Mouse (Mus musculus) neural tube, embryonic 15.5 days (tissue): ENCODE measurements at regions not wholly inside any gene's neighbourhood (a gene's known extent, or its start where the extent isn't known, plus 50 kb on each side); places are given as distances from the start of the nearest gene placed in this dataset.
"Not testable (repeated sequence)": the region's sequence is repeated elsewhere in the genome, so short reads cannot be mapped to it uniquely, and the experiment has no call there.

Experiments
- ATAC-seq: fragments of 200-750 bp; cut with Nextera tagmentation; 2 replicates; pipeline ENCODE4 v1.8.0; 2017; ENCODE audit warnings: mild to moderate bottlenecking, moderate TSS enrichment, moderate library complexity; ENCODE audit not compliant: low FRiP score
- H3K27ac ChIP-seq: fragments of 300-500 bp; sonication (generic); replicated peaks from 2 replicates; pipeline ENCODE4 v1.5.1; 2015; ENCODE audit warnings: mild to moderate bottlenecking, inconsistent platforms
- H3K27me3 ChIP-seq: fragments of 300-500 bp; sonication (generic); replicated peaks from 2 replicates; pipeline ENCODE4 v1.6.1; 2015; ENCODE audit warnings: inconsistent platforms
- H3K36me3 ChIP-seq: fragments of 300-500 bp; sonication (generic); 2 replicates; pipeline ENCODE4 v1.6.1; 2015; ENCODE audit warnings: inconsistent platforms
- H3K4me1 ChIP-seq: fragments of 300-500 bp; sonication (generic); 2 replicates; pipeline ENCODE4 v1.6.1; 2015; ENCODE audit warnings: inconsistent platforms
- H3K4me2 ChIP-seq: fragments of 300-500 bp; sonication (generic); 2 replicates; pipeline ENCODE4 v1.6.1; 2015; ENCODE audit warnings: inconsistent platforms, mild to moderate bottlenecking, moderate library complexity
- H3K4me3 ChIP-seq: fragments of 300-500 bp; sonication (generic); replicated peaks from 2 replicates; pipeline ENCODE4 v1.5.1; 2015; ENCODE audit warnings: mild to moderate bottlenecking, inconsistent platforms
- H3K9ac ChIP-seq: fragments of 300-500 bp; sonication (generic); replicated peaks from 2 replicates; pipeline ENCODE4 v1.6.1; 2015; ENCODE audit warnings: mild to moderate bottlenecking, inconsistent platforms
- H3K9me3 ChIP-seq: fragments of 300-500 bp; sonication (generic); replicated peaks from 2 replicates; pipeline ENCODE4 v1.6.1; 2016; ENCODE audit warnings: inconsistent platforms
- WGBS: fragments of 180-500 bp; shearing (Covaris S2); methylation state at CpG from one replicate; pipeline ENCODE4 v1.1.7; 2015; ENCODE audit warnings: mixed read lengths; 5-methylcytosine and 5-hydroxymethylcytosine counted together

GRCm38 (mm10) chr8:103710871-103711270 lies 390.6 kb upstream of the Cdh5 start:
- not testable (repeated sequence) for H3K27ac ChIP-seq, H3K4me1 ChIP-seq, H3K4me2 ChIP-seq, ATAC-seq, H3K27me3 ChIP-seq, H3K36me3 ChIP-seq, H3K4me3 ChIP-seq, H3K9ac ChIP-seq, H3K9me3 ChIP-seq
- 73% methylated on average over 7 of the region's 7 CpGs for WGBS

GRCm38 (mm10) chr8:103717723-103718122 lies 383.7 kb upstream of the Cdh5 start:
- H3K27ac ChIP-seq: no peak overlapping the region
- H3K9me3 ChIP-seq: no peaks in the 10 kb centered on the region
- no peak overlapping the region for H3K9ac ChIP-seq
- H3K4me2 ChIP-seq: no peak overlapping the region
- no peaks in the 10 kb centered on the region for H3K27me3 ChIP-seq
- no peak overlapping the region for H3K4me3 ChIP-seq
- no peaks in the 10 kb centered on the region for H3K36me3 ChIP-seq
- H3K4me1 ChIP-seq: no peaks in the 10 kb centered on the region
- WGBS: 83% methylated on average over 4 of the region's 4 CpGs
- ATAC-seq: no peak

- Histone ChIP-seq H3K27me3 (no peaks in the 10 kb centered on the region), H3K4me3 (no peak overlapping the region), H3K36me3 (no peaks in the 10 kb centered on the region), H3K27ac (no peak overlapping the region), H3K4me2 (no peak overlapping the region), H3K9me3 (no peaks in the 10 kb centered on the region), H3K4me1 (no peaks in the 10 kb centered on the region), H3K9ac (no peak overlapping the region)
- 92% methylated on average over 3 of the region's 3 CpGs for WGBS
- no peak for ATAC-seq
Measured at GRCm38 (mm10) chr8:103733466-103733865, 368.0 kb upstream of the Cdh5 start.

GRCm38 (mm10) chr8:103738330-103738729 lies 363.1 kb upstream of the Cdh5 start:
- WGBS: 82% methylated on average over 8 of the region's 8 CpGs
- no peak overlapping the region for H3K27ac ChIP-seq
- H3K9ac ChIP-seq: no peak overlapping the region
- no peaks in the 10 kb centered on the region for H3K4me1 ChIP-seq
- H3K4me2 ChIP-seq: no peak overlapping the region
- ATAC-seq: no peak
- no peaks in the 10 kb centered on the region for H3K36me3 ChIP-seq
- H3K27me3 ChIP-seq: no peaks in the 10 kb centered on the region; the same call in 1 of the 2 replicates
- H3K4me3 ChIP-seq: no peak overlapping the region
- H3K9me3 ChIP-seq: no peaks in the 10 kb centered on the region

DNA sequence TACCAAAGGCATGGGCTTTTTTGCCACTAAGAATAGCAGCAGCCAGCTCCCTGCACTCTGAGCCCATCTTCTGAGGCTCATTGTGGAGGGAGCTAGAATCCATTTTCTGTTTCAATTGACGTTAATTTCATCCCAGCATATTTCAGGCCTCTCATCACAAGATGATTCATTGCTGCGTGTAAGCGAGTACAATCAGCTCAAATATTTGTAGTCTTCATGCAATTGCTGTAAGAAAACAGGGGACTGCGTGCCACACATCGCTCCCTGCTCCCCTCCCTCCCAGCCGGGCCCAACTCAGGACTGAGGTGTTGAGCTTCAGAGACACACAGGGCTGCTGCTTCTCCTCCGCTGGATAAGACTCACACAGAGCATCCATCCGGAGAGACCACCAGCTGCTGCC lies 360.0 kb upstream of the Cdh5 start:
- Histone ChIP-seq H3K9ac (no peak overlapping the region), H3K4me2 (no peak overlapping the region), H3K27ac (no peak overlapping the region), H3K9me3 (no peaks in the 10 kb centered on the region), H3K4me1 (no peaks in the 10 kb centered on the region), H3K36me3 (no peaks in the 10 kb centered on the region), H3K4me3 (no peak overlapping the region), H3K27me3 (no peaks in the 10 kb centered on the region; the same call in 1 of the 2 replicates)
- ATAC-seq: no peak
- WGBS: 71% methylated on average over 8 of the region's 8 CpGs

GRCm38 (mm10) chr8:103748734-103749133 lies 352.7 kb upstream of the Cdh5 start:
- Histone ChIP-seq H3K27ac (no peak overlapping the region), H3K9ac (no peak overlapping the region), H3K27me3 (no peaks in the 10 kb centered on the region), H3K4me1 (peaks cover 3% of the 10 kb centered on the region; the same call in 1 of the 2 replicates), H3K9me3 (no peaks in the 10 kb centered on the region), H3K4me2 (no peak overlapping the region), H3K36me3 (no peaks in the 10 kb centered on the region), H3K4me3 (no peak overlapping the region)
- no peak for ATAC-seq
- 83% methylated on average over 4 of the region's 4 CpGs for WGBS

GRCm38 (mm10) chr8:103750278-103751097 lies 350.9 kb upstream of the Cdh5 start:
- WGBS: 42% methylated on average over 12 of the region's 12 CpGs
- H3K4me2 ChIP-seq: no peak overlapping the region
- no peak for ATAC-seq

DNA sequence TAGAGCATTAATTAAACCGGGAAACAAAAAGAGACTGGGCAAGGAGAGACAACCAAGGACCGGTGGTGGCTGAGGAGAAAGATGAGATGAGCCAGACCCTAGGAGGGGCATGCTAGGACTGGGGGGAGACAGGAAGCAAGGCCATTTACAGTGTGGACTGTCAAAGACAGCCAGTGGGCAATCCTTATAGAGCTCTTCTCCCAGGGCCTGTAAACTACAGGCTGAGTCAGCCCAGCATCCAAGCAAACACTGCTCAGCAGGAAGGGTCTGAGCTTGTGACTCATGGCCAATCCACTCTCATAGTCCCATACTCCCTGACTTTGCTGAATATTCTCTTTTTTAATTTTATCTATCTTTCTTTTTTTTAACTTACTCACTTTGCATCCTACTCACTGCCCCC lies 350.3 kb upstream of the Cdh5 start:
- Histone ChIP-seq H3K4me3 (no peak overlapping the region), H3K4me1 (peaks cover 3% of the 10 kb centered on the region; the same call in 1 of the 2 replicates), H3K27me3 (no peaks in the 10 kb centered on the region), H3K27ac (no peak overlapping the region), H3K36me3 (no peaks in the 10 kb centered on the region), H3K9me3 (no peaks in the 10 kb centered on the region), H3K4me2 (no peak overlapping the region), H3K9ac (no peak overlapping the region)
- no peak for ATAC-seq
- 83% methylated on average over 2 of the region's 2 CpGs for WGBS

More at GRCm38 (mm10) chr8:103750278-103751097, 350.9 kb upstream of the Cdh5 start:
- Histone ChIP-seq H3K27me3 (no peaks in the 10 kb centered on the region), H3K4me1 (peaks cover 3% of the 10 kb centered on the region; the same call in 1 of the 2 replicates), H3K4me3 (no peak overlapping the region), H3K27ac (no peak overlapping the region), H3K9me3 (no peaks in the 10 kb centered on the region), H3K36me3 (no peaks in the 10 kb centered on the region), H3K9ac (no peak overlapping the region)

- 78% methylated on average over 1 of the region's 1 CpGs for WGBS
- no peaks in the 10 kb centered on the region for H3K9me3 ChIP-seq
- H3K36me3 ChIP-seq: no peaks in the 10 kb centered on the region
- H3K27me3 ChIP-seq: no peaks in the 10 kb centered on the region
- H3K4me1 ChIP-seq: no peaks in the 10 kb centered on the region
- no peak overlapping the region for H3K4me2 ChIP-seq
- ATAC-seq: no peak
- no peak overlapping the region for H3K4me3 ChIP-seq
- no peak overlapping the region for H3K9ac ChIP-seq
- no peak overlapping the region for H3K27ac ChIP-seq
Measured at GRCm38 (mm10) chr8:103763821-103764220, 337.6 kb upstream of the Cdh5 start.

GRCm38 (mm10) chr8:103779658-103780057 lies 321.8 kb upstream of the Cdh5 start:
- Histone ChIP-seq H3K36me3 (no peaks in the 10 kb centered on the region), H3K27me3 (no peaks in the 10 kb centered on the region), H3K9ac (no peak overlapping the region), H3K4me2 (no peak overlapping the region), H3K4me1 (no peaks in the 10 kb centered on the region), H3K4me3 (no peak overlapping the region), H3K27ac (no peak overlapping the region), H3K9me3 (no peaks in the 10 kb centered on the region)
- WGBS: 90% methylated on average over 6 of the region's 6 CpGs
- no peak for ATAC-seq

GRCm38 (mm10) chr8:103788308-103788707 lies 313.1 kb upstream of the Cdh5 start:
- Histone ChIP-seq H3K9ac (no peak overlapping the region), H3K27ac (no peak overlapping the region), H3K4me3 (no peak overlapping the region), H3K4me1 (no peaks in the 10 kb centered on the region), H3K36me3 (no peaks in the 10 kb centered on the region), H3K4me2 (no peak overlapping the region), H3K27me3 (no peaks in the 10 kb centered on the region), H3K9me3 (no peaks in the 10 kb centered on the region)
- ATAC-seq: no peak
- 79% methylated on average over 3 of the region's 3 CpGs for WGBS

GRCm38 (mm10) chr8:103793331-103793730 lies 308.1 kb upstream of the Cdh5 start:
- no peak overlapping the region for H3K27ac ChIP-seq
- H3K36me3 ChIP-seq: no peaks in the 10 kb centered on the region
- H3K4me3 ChIP-seq: no peak overlapping the region
- no peaks in the 10 kb centered on the region for H3K27me3 ChIP-seq
- H3K4me2 ChIP-seq: no peak overlapping the region
- no peak for ATAC-seq
- no peak overlapping the region for H3K9ac ChIP-seq
- WGBS: 96% methylated on average over 1 of the region's 1 CpGs
- H3K4me1 ChIP-seq: no peaks in the 10 kb centered on the region
- no peaks in the 10 kb centered on the region for H3K9me3 ChIP-seq
